Mouse (Mus musculus): Measurements from ENCODE around the gene Slc7a11. TPM values are rescaled to one million over a fixed set of nuclear protein-coding genes. Genes with fewer than 3 reads are reported as not detected.
A peak's percentile ranks its signal among the peaks of the same experiment; 100 is the strongest.

The Slc7a11 gene
- polyA plus RNA-seq, 1 experiment from 2014 or later = 1.2 TPM

- Histone ChIP-seq H3K4me2 (replicated peaks) (no peak overlapping the region), H3K27ac (no peak overlapping the region), H3K27me3 (no peaks in the 10 kb centered on the region), H3K4me1 (peaks cover 5% of the 10 kb centered on the region; the same call in 1 of the 2 replicates), H3K9me3 (no peaks in the 10 kb centered on the region), H3K36me3 (no peaks in the 10 kb centered on the region), H3K9ac (no peak overlapping the region), H3K4me3 (no peak overlapping the region)
- no peak for ATAC-seq (ENCODE audit: insufficient number of reproducible peaks, insufficient read depth, low FRiP score, low TSS enrichment)
- WGBS = 75% methylated on average over 4 of the region's 4 CpGs
These were observed 429.0 kb downstream of the Slc7a11 start for GRCm38 (mm10) chr3:50014396-50014795.

- Histone ChIP-seq H3K4me2 (replicated peaks) (no peak overlapping the region), H3K27me3 (no peaks in the 10 kb centered on the region), H3K4me1 (peaks cover 5% of the 10 kb centered on the region; the same call in 1 of the 2 replicates), H3K9me3 (no peaks in the 10 kb centered on the region), H3K4me3 (no peak overlapping the region), H3K9ac (no peak overlapping the region), H3K27ac (peak overlapping the region; percentile 50; the same call in 1 of the 2 replicates), H3K36me3 (no peaks in the 10 kb centered on the region)
- no peak for ATAC-seq (ENCODE audit: insufficient number of reproducible peaks, insufficient read depth, low FRiP score, low TSS enrichment)
- WGBS = 13% methylated on average over 3 of the region's 3 CpGs
These were observed 431.4 kb downstream of the Slc7a11 start for GRCm38 (mm10) chr3:50012012-50012411.

- WGBS = 64% methylated on average over 5 of the region's 5 CpGs
- ATAC-seq (ENCODE audit: insufficient number of reproducible peaks, insufficient read depth, low FRiP score, low TSS enrichment) = no peak
These were observed 439.3 kb downstream of the Slc7a11 start for GRCm38 (mm10) chr3:50003970-50004683.

GRCm38 (mm10) chr3:50002067-50002466 is 441.3 kb downstream of the Slc7a11 start:
- H3K9ac ChIP-seq = no peak overlapping the region
- H3K27me3 ChIP-seq = no peaks in the 10 kb centered on the region
- no peaks in the 10 kb centered on the region for H3K4me1 ChIP-seq
- no peak overlapping the region for H3K4me3 ChIP-seq
- ATAC-seq (ENCODE audit: insufficient number of reproducible peaks, insufficient read depth, low FRiP score, low TSS enrichment) = no peak
- H3K36me3 ChIP-seq = no peaks in the 10 kb centered on the region
- H3K27ac ChIP-seq = no peak overlapping the region
- no peak overlapping the region for H3K4me2 ChIP-seq (replicated peaks)
- 0 out of 2 replicates have a peak, but pooled peaks cover 3% of the 10 kb centered on the region for H3K9me3 ChIP-seq

More at GRCm38 (mm10) chr3:50003970-50004683, 439.3 kb downstream of the Slc7a11 start:
- Histone ChIP-seq H3K9me3 (0 out of 2 replicates have a peak, but pooled peaks cover 3% of the 10 kb centered on the region), H3K4me1 (no peaks in the 10 kb centered on the region), H3K4me3 (no peak overlapping the region), H3K27ac (no peak overlapping the region), H3K9ac (no peak overlapping the region), H3K36me3 (no peaks in the 10 kb centered on the region), H3K4me2 (replicated peaks) (no peak overlapping the region), H3K27me3 (no peaks in the 10 kb centered on the region)

GRCm38 (mm10) chr3:50001635-50002034 is 441.8 kb downstream of the Slc7a11 start:
- 0 out of 2 replicates have a peak, but pooled peaks cover 3% of the 10 kb centered on the region for H3K9me3 ChIP-seq
- no peak overlapping the region for H3K4me3 ChIP-seq
- H3K27ac ChIP-seq = no peak overlapping the region
- H3K9ac ChIP-seq = no peak overlapping the region
- ATAC-seq (ENCODE audit: insufficient number of reproducible peaks, insufficient read depth, low FRiP score, low TSS enrichment) = no peak
- H3K4me1 ChIP-seq = no peaks in the 10 kb centered on the region
- H3K36me3 ChIP-seq = no peaks in the 10 kb centered on the region
- H3K4me2 ChIP-seq (replicated peaks) = no peak overlapping the region
- no peaks in the 10 kb centered on the region for H3K27me3 ChIP-seq
- 49% methylated on average over 1 of the region's 1 CpGs for WGBS

GRCm38 (mm10) chr3:49992891-49993290 is 450.5 kb downstream of the Slc7a11 start:
- WGBS = 23% methylated on average over 1 of the region's 1 CpGs
- no peaks in the 10 kb centered on the region for H3K36me3 ChIP-seq
- H3K4me3 ChIP-seq = no peak overlapping the region
- H3K27ac ChIP-seq = no peak overlapping the region
- H3K9ac ChIP-seq = no peak overlapping the region
- ATAC-seq (ENCODE audit: insufficient number of reproducible peaks, insufficient read depth, low FRiP score, low TSS enrichment) = no peak
- no peak overlapping the region for H3K4me2 ChIP-seq (replicated peaks)
- no peaks in the 10 kb centered on the region for H3K9me3 ChIP-seq
- H3K4me1 ChIP-seq = no peaks in the 10 kb centered on the region
- no peaks in the 10 kb centered on the region for H3K27me3 ChIP-seq

GRCm38 (mm10) chr3:49987236-49987635 is 456.2 kb downstream of the Slc7a11 start:
- Histone ChIP-seq H3K4me3 (no peak overlapping the region), H3K27ac (no peak overlapping the region), H3K9ac (no peak overlapping the region), H3K4me2 (replicated peaks) (no peak overlapping the region), H3K9me3 (no peaks in the 10 kb centered on the region), H3K36me3 (no peaks in the 10 kb centered on the region), H3K4me1 (no peaks in the 10 kb centered on the region), H3K27me3 (no peaks in the 10 kb centered on the region)
- ATAC-seq (ENCODE audit: insufficient number of reproducible peaks, insufficient read depth, low FRiP score, low TSS enrichment) = no peak
- WGBS = 75% methylated on average over 2 of the region's 2 CpGs

GRCm38 (mm10) chr3:49984795-49985194 is 458.6 kb downstream of the Slc7a11 start:
- Histone ChIP-seq H3K4me3 (no peak overlapping the region), H3K36me3 (no peaks in the 10 kb centered on the region), H3K27ac (no peak overlapping the region), H3K9me3 (no peaks in the 10 kb centered on the region), H3K27me3 (no peaks in the 10 kb centered on the region), H3K4me1 (no peaks in the 10 kb centered on the region), H3K4me2 (replicated peaks) (no peak overlapping the region), H3K9ac (no peak overlapping the region)
- no peak for ATAC-seq (ENCODE audit: insufficient number of reproducible peaks, insufficient read depth, low FRiP score, low TSS enrichment)
- 51% methylated on average over 3 of the region's 3 CpGs for WGBS

GRCm38 (mm10) chr3:49983429-49984268 is 459.8 kb downstream of the Slc7a11 start:
- no peaks in the 10 kb centered on the region for H3K36me3 ChIP-seq
- H3K9me3 ChIP-seq = no peaks in the 10 kb centered on the region
- H3K4me3 ChIP-seq = no peak overlapping the region
- H3K4me2 ChIP-seq (replicated peaks) = no peak overlapping the region
- WGBS = 84% methylated on average over 4 of the region's 4 CpGs
- ATAC-seq (ENCODE audit: insufficient number of reproducible peaks, insufficient read depth, low FRiP score, low TSS enrichment) = no peak
- no peaks in the 10 kb centered on the region for H3K4me1 ChIP-seq
- no peaks in the 10 kb centered on the region for H3K27me3 ChIP-seq
- no peak overlapping the region for H3K27ac ChIP-seq
- no peak overlapping the region for H3K9ac ChIP-seq

- Histone ChIP-seq H3K4me2 (replicated peaks) (no peak overlapping the region), H3K36me3 (no peaks in the 10 kb centered on the region), H3K9me3 (no peaks in the 10 kb centered on the region), H3K4me3 (no peak overlapping the region), H3K4me1 (no peaks in the 10 kb centered on the region), H3K27ac (no peak overlapping the region), H3K9ac (no peak overlapping the region), H3K27me3 (no peaks in the 10 kb centered on the region)
- 92% methylated on average over 3 of the region's 3 CpGs for WGBS
- ATAC-seq (ENCODE audit: insufficient number of reproducible peaks, insufficient read depth, low FRiP score, low TSS enrichment) = no peak
These were observed 469.4 kb downstream of the Slc7a11 start for GRCm38 (mm10) chr3:49973994-49974393.

GRCm38 (mm10) chr3:49965569-49965968 is 477.8 kb downstream of the Slc7a11 start:
- no peak overlapping the region for H3K9ac ChIP-seq
- peak overlapping the region; percentile 50; the same call in 1 of the 2 replicates for H3K27ac ChIP-seq
- H3K27me3 ChIP-seq = no peaks in the 10 kb centered on the region
- no peaks in the 10 kb centered on the region for H3K36me3 ChIP-seq
- H3K4me3 ChIP-seq = no peak overlapping the region
- H3K9me3 ChIP-seq = no peaks in the 10 kb centered on the region
- H3K4me2 ChIP-seq (replicated peaks) = no peak overlapping the region
- no peaks in the 10 kb centered on the region; the same call in 1 of the 2 replicates for H3K4me1 ChIP-seq
- WGBS = 41% methylated on average over 2 of the region's 2 CpGs
- ATAC-seq (ENCODE audit: insufficient number of reproducible peaks, insufficient read depth, low FRiP score, low TSS enrichment) = no peak

GRCm38 (mm10) chr3:49960581-49960980 is 482.8 kb downstream of the Slc7a11 start:
- no peak overlapping the region for H3K9ac ChIP-seq
- no peaks in the 10 kb centered on the region for H3K36me3 ChIP-seq
- ATAC-seq (ENCODE audit: insufficient number of reproducible peaks, insufficient read depth, low FRiP score, low TSS enrichment) = no peak
- no peaks in the 10 kb centered on the region for H3K9me3 ChIP-seq
- no peak overlapping the region for H3K4me3 ChIP-seq
- H3K27ac ChIP-seq = no peak overlapping the region
- no peaks in the 10 kb centered on the region for H3K27me3 ChIP-seq
- H3K4me2 ChIP-seq (replicated peaks) = no peak overlapping the region
- H3K4me1 ChIP-seq = no peaks in the 10 kb centered on the region; the same call in 1 of the 2 replicates
- WGBS = 74% methylated on average over 2 of the region's 2 CpGs

Measured in embryonic facial prominence, embryonic 12.5 days (tissue).